Mouse (Mus musculus) Muller cell, postnatal 12 days (primary cell): ENCODE data around the gene Ramp3.

Experiments used
- DNase-seq: peaks from one replicate; pipeline ENCODE4 v3.0.0-alpha.2; 2015; ENCODE audit errors: inconsistent ontology term

Ramp3 gene

DNA sequence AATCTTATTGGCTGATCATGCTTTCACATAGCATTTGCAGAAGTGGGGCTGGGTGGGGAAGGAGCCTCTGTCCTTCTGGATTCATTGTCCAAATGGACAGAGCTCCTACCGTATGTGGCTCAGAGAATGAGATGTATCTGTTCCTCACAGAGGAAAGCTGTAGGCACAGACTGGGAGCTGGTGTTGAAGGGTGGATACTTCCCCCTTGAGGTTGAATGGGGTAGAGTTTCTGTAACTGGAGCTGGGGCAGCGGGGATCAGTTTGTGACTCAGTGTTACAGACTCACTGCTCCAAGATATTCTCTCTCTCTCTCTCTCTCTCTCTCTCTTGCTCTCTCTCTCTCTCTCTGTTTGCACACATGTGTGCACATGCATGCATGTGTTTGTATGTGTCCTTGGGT lies 11.7 kb downstream of the Ramp3 start:
- DNase-seq, result no peak

DNA sequence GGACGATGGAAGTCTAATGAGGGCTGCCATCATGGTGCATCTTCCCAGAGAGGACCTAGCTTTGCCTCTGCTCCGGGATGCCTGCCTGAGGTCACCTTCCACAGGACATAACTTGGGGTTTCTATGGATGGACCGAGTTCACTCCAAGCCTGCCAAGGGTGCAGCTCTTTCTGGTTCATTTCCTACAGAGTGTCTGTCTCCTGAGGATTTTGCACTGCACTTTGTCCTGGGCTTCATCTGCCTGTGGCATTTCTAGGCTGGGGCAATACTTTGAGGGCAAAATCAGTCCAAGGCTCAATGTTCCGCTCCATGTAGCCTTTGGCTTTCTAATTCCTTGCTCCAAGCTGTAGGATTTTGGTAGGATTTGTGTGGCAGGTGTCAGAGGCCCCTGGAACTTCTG lies 12.5 kb downstream of the Ramp3 start:
- DNase-seq, result no peak

DNA sequence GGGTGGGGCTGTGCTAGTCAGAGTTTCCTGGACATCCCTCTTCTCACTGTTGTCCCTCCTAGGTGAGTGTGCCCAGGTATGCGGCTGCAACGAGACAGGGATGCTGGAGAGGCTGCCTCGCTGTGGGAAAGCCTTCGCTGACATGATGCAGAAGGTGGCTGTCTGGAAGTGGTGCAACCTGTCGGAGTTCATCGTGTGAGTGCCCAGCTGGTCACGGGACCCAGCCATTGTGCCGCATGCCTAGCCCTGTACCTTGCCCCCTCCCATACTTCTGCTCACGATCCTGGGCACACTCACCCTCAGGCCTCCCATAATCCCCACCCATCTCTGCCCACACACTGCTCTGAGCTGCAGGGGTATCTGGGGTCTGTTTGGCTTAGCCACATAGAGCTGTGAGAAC lies 16.4 kb downstream of the Ramp3 start:
- DNase-seq, result no peak

DNA sequence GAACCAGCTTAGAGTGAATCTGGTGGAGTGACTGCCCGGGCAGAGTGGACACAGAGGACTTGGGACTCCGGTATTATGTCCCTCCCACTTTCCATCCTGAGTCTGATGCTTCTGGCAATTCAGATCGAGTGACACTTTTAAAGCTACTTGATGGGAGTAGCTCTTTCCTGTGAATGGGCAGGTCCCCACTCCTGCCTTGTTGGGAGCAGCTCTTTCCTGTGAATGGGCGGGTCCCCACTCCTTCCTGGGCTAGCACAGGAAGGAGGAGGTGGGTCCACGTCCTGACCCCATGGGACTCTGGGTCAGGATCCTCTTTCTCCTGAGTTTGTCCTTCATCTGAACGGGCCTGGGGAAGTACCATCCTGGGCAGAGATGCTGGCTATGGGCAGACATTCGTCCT lies 17.1 kb downstream of the Ramp3 start:
- no peak for DNase-seq

DNA sequence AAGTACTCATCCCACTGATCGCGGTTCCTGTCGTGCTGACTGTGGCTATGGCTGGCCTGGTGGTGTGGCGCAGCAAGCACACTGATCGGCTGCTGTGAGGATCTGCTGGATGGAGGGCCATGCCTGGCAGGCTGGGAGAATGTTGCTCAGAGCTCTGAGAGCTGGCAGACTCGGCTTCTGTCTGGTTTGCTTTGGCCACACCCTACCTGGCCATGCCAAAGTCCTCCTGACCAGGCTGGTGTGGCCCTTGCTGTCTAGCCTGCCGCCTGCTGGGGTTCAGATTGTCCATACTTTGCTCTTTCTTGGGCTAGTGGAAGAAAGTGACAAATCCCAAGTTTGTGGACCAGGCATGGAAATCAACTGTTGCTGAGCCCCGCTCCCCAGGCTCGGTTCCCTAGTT lies 18.3 kb downstream of the Ramp3 start:
- no peak for DNase-seq

DNA sequence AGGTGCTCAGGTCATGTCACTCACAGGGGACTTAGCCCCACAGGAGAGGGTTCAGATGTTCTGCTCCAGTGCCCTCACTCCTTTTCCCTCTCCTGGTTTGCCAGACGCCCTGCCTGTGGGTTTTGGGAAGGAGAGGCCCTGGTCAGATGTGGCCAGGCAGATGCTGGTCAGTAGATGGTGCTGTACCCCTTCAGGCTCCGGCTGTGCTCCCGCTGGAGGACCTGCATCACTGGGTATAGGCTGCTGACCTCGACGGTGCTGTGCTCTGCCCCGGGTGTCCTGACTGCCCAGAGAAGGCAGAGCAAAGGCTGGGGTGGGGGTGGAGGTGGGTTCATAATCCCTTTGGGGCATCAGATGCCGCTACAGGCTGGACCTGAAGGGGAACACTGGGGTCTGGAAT lies 19.2 kb downstream of the Ramp3 start:
- DNase-seq, result peak; percentile 16

DNA sequence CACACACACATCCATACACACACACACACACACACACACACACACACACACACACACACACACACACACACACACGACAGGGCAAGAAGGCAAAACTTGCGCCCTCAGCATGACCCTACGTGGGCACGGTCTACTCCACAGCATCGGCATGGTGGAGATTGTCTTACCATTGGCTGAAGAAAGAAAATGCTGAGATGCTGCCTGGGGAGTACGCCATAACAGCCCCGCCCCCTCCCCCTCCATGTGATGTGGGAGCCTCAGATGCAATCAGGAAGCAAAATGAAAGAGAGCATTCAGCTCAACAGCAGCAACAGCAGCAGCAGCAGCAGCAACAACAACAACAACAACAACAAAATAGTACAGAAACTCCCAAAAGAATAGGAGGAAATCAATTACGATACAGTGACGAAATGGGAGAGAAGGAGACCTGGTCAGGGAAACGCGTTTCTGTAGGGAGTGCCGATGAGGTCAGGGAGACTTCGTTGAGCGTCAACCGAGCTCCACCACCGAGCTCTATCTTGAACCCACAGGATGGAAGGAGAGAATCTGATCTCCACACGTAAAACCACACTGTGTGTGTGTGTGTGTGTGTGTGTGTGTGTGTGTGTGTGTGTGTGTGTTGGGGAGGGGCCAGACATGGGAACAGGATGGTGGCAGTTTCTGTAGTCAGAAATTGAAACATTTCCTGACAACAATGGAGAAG lies 21.5 kb downstream of the Ramp3 start:
- no peak for DNase-seq

DNA sequence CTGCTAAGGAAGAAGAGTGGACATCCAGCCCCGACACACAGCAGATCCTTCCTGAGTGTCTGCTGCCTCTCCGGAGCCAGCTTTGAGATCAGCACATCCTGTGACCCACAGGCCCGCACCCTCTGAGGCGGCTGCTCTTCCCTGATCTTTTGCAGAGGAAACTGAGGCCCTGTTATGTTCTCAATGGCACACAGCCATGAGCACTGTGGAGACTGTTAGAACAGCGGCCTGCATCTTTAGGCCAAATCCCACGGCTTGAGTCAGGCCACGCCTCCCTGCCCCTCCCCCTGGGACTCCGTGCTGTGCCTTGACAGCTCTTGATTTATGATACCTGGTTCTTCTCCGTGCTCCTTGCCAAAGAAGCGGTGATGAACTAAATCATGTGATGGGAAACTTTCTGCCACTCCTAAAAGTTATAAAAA lies 22.1 kb downstream of the Ramp3 start:
- DNase-seq, result no peak

DNA sequence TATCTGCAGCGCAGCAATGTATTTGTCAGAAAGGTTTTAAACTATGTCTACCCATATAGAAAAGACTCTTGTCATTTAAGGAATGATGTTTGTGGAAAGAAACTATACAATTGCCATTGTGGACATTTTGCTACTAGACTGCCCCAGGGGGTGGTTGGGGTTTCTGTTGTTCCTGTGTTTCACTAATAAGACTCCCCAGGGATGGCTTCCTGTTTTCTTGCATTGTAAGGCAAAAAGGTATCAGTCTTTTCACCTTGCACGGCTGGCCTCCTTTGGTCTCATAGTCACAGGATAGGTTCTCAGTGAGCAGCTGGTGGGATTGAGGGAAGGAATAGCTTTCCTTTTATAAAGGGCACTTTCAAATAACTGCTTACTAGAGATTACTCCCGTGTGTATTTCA lies 26.4 kb downstream of the Ramp3 start:
- DNase-seq, result no peak

DNA sequence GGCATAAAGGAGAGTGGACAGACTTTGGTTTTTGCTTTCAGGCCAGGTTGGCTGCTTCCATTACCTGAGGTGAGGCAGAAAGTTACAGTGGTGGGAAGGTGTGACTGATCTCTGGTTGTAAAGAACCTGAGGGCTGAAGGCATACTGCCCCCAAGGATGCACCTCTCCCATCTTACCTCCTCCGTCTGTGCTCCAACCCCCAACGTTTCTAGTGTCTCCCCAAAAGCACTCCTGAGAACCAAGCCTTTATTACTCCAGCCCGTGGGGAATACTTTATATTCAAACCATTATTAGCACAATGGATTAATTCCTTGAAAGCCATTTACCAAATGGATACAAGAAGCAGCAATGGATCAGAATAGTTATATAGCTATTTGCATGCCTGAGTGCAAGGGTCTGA lies 30.6 kb downstream of the Ramp3 start:
- no peak for DNase-seq

DNA sequence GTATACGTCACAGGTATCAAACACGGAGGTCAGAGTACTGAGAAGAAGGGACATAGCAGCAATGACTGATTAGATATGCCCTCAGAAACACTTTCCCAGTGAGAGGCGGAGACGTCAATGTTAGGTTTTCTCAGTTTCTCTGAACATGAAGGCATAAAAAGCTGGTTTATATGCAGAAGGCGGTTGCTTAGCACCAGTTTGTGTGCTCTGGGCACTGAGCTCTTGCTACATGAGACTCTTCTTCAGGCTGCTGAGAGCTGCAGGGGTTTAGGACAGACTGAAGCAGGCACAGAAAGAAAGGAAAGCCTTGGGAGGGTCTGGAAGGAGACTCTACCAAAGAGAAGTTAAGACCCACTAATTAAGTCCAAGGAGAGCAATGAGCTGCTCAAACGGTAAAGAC lies 34.0 kb downstream of the Ramp3 start:
- DNase-seq, result no peak

DNA sequence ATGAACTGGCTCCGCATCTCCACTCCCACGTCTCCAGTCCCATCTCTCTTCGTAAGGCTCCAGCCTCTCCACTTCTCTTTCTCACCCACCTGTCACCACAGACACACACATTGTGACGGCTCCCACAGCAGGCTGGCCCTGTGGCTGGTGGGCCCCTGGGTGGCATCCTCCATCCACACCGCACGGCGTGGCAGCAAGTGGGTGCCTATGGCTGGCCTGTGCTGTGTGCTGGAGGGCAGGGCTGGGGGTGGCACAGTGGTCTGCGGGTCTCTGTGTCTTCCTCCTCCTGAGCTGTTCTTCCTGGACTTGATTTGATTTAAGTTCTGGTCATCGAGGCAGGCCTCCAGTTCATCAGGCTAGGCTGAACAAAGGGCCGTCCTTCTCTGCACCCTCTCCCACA lies 35.8 kb downstream of the Ramp3 start:
- DNase-seq, result no peak

DNA sequence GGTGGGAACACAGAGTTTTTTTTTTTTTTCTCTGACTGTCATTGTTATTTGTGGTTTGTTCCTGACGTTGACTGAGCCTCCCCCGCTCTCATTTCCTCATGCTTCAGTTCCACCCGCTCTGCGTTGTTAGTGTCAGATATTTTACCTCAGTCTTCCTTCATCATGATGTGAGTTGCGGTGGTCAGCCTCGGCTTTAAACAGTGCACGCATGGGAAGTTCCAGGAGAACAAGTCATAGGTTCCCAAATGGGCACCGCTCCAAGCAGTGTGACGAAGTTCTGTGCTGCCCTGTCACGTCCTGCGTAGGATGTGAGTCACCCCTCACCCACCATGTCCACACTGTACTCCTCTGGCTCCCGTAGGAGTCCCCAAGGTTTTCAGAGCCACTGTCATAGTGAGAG lies 36.9 kb downstream of the Ramp3 start:
- DNase-seq, result peak; percentile 55

DNA sequence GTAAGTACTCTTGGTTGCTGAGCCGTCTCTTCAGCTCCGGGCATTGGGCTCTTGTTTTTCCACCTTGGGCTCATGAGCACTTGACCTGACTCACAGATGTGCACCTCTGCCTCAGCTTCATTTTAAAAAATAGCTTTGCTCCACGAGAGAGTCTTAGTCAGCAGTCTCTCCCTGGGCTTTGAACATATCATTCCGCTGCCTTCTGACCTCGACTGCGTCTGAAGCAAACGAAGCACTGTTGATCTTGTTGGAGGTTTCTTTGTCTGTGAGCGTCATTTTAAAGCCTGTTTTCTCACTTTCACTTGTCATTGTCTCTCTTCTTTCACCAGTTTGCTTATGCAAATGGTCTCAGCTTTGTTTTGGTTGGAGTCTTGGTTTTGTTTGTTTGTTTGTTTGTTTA lies 38.2 kb downstream of the Ramp3 start:
- no peak for DNase-seq

DNA sequence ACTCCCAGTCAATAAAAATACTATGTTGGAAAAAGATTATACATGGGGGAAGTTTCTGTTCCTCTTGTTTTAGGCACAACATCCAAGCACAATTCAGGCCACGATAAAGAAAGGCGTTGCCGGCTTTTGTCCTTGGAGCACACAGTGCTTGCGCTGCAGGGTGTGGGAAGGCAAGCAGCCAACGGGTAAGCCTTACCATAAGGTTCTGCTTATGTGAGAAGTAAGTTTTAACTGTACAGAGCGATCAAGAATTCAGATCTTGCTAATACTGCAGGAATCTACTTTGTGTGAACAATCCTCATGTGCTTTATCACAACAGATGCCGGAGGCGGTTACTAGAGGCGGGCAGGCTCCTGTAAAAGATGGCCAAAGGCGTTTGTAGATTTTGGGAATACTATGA lies 39.4 kb downstream of the Ramp3 start:
- DNase-seq, result no peak

DNA sequence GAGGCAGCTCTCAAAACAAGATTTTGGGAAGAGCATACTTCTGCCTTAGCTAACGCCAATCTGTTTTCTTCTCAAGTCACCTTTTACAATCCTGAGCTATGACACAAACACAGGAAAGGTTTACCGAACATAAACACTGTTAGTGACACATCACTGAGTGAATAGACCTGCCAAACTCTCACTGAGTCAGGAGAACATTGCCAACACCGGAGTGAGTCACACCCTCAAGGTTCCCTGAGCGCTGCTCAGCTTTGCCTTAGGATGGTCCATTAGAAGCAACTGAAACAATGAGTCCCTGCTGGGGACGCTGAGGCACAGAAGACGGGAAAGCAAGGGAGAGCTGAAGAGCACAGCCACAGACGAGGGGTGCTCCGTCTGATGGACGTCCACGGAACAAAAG lies 40.0 kb downstream of the Ramp3 start:
- DNase-seq, result peak; percentile 2

DNA sequence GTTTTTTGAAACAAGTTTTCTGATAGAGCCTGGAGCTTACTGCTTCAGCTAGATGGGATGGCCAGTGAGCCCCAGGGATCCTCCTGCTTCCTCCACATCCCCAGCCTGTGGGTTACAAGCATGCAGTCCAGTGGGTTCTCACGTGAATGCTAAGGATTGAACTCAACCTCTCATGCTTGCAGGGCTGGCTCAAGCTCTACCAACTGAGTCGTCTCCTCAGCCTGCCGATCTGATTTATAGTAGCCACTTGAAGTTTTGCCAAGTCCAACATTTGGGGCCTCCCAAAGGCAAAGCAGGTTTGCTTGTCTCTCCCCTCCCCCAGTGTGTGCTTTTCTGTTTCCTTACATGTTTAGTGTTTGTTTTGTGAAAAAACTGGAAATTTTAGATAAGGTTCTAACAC lies 43.9 kb downstream of the Ramp3 start:
- no peak for DNase-seq

DNA sequence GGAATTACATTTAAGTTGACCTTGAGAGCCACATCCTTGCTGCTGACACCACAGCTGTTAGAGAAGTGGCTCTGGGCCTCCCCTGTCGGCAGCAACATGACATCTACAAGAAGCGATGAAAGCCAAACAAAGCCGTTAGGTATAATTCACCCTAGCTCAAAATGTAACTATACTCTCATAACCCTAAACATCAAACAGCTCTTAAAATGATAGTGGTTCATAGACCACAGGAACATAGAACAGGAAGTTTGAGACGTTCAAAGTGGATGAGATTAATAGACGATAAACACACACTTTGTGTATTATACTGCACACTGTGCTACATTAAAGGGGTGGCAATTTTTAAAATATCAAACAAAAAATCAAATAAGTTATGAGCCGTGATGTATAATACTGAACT lies 46.5 kb downstream of the Ramp3 start:
- no peak for DNase-seq

DNA sequence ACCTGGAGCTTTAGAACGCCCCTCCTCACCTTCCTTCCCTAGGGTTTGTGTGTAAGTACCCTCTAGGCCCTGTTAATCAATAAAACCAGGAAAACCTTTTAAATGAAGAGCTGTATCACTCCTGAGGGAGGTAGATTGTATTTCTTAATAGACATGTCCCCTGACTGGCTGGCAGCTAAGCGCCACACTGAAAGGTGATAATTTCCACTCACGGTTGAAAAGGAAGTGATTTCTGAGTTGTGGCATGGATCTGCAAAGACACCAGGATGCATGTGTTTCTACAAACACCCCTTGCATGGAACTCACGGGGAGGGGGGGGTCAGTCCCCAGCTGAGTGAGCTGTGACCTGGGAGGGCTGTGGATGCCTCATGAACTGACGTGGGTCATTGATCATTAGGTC lies 47.2 kb downstream of the Ramp3 start:
- DNase-seq, result no peak

DNA sequence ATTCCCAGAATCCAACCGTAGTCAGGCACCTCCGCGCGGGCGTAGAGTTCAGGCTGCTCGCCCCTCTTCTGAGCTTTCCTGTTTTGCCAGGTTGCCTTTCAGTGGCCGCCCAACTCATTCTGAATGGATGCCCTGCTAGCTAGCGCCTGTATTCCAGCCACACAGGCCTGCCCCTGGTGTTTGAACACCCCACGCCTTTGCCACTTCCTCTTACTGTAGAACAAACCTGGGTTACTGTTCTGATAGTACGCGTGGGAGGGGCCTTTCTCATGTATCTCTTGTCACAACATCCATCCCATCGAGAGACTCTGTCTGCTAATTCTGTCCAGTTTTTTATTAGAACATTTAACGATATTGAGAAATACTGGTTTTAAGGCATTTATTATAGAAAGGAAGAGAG lies 48.5 kb downstream of the Ramp3 start:
- DNase-seq, result no peak

DNA sequence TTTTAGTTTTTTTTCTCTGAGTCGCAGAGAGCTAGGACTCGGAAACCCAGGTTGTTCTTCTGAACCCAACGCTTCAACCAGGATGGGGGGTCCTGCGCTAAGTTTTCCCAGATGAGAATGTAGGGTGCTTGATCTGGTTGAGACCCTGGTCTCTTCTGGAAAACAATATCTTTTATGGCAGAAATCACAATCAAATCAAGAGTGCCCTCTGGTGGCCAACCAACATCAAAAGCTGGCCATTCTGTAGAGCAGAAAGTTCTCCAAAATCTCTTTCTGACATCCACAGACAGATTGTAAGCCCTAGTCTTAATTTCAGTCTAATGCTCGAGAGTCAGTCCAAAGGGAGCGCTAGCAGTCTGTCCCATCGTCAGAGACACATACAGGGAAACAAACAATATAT lies 50.1 kb downstream of the Ramp3 start:
- DNase-seq, result no peak

DNA sequence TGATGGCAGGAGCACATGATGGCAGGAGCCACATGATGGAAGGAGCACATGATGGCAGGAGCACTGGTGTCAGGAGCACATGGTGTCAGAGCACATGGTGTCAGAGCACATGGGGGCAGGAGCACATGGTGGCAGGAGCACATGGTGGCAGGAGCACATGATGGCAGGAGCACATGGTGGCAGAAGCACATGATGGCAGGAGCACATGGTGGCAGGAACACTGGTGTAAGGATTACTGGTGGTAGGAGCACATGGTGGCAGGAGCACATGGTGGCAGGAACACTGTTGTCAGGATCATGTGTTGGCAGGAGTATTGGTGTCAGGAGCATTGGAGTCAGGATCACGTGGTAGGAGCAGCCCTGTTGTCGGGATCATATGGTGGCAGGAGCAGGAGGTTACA lies 52.1 kb downstream of the Ramp3 start:
- DNase-seq, result no peak

DNA sequence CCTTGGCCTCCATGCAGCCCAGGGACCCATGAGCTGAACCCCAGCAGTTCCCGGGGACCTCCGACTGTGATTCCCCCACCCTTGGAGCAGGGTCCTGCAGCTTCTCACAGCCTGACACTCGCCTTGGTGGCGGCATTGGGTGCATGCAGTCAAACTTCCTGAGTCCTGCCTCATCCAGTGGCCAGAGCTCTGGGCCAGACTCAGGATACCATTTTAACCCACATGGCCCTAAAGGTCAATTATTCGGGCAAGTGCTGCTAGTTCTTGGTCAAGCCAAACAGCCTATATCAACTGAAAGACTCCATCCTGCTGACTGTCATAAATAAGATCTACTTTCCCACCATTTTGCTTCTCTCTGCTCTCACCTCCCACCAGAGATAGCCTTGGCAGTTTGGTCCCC lies 62.4 kb downstream of the Ramp3 start:
- DNase-seq, result no peak

DNA sequence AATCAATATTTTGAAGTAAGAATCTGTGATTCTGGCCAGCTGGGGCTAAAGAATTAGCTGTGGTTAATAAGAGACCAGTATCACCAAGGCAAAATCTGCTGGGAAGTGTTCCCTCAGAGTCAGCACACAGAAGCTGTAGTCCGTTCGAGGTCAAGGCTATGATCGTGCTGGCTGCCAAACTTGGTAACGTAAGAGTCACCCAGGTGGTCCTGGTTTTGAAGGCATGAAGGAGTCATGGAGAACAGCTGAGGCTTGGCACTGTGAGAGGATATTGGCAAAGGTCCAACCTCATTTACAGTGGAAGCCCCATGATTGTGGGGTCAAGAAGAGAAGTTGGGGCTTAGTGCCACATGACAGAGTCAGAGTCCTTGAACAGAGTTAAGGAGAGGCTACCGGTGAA lies 68.6 kb downstream of the Ramp3 start:
- DNase-seq, result no peak
